Mouse (Mus musculus) adrenal gland (tissue): ENCODE data around the gene Tmem8.

Experiments
- intact Hi-C: fragments of 180-260 bp; cut with DNase I; formaldehyde crosslinking; loops from one replicate; pipeline ENCODE4 v1.15.1; 2025
- long read RNA-seq, 2 experiments: library from polyadenylated mRNA; unstranded; transcript quantifications; one replicate each; pipeline ENCODE4 v2.0.0; 2020; ENCODE audit warnings: borderline replicate concordance in 1 of 2; ENCODE audit not compliant: insufficient replicate concordance in 1 of 2

The Tmem8 gene
- long read RNA-seq, experiment 1, partial matches to known transcripts, result 1 of 1 reads
- long read RNA-seq, experiment 1, other reads (novel, unspliced or antisense), result 0 of 1 reads
- long read RNA-seq, experiment 2, result 0 reads

DNA sequence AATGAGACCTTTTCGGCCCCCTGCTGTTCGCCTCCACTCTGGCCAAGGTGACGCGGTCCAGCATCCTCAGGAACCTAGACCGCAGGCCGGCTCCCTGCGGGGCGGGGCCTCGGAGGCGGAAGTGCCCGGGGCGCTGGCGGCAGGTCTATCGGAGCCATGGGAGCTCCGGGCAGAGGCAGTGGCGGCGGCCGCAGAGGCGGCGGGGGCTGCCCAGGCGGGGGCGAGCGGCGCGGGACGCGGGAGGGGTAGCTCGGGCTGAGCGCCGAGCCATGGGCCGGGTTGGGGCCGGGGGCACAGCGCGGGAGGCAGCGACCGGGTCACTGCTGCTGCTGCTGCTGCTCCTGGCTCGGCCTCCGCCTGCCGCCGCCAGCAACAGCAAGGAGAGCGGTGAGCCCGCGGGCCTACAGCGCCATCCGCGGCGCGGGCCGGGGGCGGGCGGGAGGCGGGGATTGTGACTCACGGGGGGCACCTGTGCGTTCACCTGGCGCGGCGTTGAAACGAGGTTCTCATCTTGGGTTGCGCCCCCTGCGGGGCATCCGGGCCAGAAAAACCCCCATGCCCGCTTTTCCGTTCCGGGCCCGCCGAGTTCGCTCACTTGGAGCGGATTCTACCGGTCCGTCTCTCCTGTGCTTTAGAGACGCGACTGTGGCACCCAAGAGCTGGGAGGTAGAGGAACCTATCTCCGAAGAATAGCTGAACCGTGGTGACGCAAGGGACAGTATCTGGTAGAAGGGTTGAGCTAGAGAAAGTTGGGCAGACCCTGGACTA lies at the start of gene Tmem8:
Tmem8 (plus strand) TSS at position 119 of the 768 bp plus-strand sequence.
- intact Hi-C loops, result no loop called here

DNA sequence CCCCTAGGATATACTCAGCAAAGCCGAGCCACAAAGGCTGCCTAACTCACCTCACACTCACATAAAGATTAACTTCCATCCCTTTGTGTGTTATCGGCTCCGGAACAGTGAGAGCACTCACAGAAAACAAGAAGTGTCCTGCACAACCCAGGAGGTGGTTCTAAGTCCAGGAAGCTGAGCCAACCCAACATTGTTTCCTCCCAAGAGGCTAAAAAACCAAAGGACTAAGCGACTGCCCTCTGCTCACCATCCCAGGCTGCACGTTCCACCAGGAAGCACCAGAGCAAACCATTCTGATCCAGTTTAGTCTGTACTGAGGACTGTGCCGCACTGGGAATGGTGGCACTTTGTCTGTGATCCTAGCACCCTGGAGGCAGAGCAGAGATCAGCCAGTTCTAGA lies 48.2 kb upstream of the Tmem8 start:
- intact Hi-C loops, result no loop called here

DNA sequence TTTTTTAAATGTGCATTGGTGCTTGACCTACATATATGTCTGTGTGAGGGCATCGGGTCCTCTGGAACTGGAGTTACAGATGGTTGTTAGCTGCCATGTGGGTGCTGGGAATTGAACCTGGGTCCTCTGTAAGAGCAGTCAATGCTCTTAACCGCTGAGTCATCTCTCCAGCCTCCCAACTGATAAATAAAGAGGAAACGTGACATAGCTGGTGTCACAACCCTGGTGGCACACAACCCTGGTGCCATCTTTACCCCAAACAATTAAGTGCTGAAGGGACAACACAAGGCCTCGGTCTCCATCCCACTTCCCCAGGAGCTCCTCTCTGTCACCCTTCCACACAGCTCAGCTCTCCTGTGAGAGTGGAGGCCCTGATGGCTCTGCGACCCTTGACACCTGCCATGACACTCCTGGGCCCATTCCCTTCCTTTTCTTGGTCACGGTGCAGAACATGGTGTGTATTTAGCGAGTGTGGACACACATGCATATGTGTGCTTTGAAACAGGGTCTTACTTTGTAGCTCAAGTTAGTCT lies 46.5 kb upstream of the Tmem8 start:
- intact Hi-C loops, result no loop called here

DNA sequence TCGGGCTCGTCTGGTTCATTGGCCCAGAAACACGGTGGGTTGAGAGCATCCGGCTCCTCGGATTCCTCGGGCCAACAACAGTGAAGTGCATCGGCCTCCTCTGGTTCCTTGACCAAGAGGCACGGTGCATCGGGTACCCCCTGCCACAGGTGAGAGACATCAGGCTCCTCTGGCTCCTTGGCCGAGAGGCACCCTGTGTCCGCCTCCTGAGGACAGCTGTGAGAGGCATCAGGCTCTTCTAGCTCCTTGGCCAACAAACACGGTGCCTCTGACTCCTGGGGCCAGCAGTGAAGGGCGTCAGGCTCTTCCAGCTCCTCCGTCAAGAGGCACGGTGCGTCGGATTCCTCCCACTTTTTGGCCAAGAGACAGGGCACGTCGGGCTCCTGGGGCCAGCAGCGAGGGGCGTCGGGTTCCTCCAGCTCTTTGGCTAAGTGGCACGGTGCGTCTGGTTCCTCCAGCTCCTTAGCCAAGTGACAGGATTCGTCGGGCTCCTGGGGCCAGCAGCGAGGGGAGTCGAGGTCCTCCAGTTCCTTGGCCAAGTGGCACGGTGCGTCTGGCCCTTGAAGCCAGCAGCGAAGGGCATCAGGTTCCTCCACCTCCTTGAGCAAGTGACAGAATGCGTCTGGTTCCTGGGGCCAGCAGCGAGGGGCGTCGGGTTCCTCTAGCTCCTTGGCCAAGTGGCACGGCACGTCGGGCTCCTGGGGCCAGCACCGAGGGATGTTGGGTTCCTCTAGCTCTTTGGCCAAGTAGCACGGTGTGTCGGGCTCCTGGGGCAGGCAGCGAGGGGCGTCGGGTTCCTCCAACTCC lies 44.9 kb upstream of the Tmem8 start:
- intact Hi-C loops, result no loop called here

DNA sequence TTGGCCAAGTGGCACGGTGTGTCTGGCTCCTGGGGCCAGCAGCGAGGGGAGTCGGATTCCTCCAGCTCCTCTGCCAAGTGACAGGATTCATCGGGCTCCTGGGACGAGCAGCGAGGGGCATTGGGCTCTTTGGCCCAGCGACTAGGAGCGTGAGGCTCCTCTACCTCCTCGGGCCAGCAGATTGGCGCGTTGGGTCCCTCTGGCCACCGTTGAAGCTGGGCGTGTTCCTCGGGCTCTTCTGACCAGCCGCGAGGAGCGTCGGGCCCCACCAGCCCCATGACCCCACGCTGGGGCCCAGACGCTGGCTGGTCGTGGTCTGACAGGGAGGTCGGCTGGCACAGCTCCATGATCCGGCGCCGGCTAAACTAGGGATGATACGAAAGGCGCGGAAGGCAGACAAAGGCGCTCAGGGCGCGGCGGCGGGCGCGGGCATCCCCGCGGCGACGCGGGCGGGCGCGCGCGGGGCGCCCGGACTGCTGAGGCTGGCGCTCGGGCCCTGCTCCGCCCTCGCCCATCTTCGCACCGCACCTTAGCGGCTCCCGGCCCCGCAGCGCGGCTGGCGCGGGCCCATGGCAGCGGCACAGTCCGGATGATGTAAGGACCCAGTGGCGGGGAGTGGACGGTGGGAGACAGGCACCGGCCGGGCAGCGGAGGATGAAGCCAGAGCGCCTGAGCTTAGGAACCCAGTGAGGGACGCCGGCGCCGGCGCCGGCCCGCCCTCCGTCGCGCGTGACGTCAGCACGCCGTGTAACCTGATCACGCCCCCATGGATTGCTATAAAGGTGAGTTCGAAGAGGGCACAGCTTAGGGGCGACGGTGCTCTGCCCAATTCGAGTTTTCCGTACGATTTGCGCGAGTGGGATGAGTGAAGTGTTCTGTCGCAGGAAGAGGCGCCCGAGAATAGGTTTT lies 44.0 kb upstream of the Tmem8 start, which contains the start of gene Rab11fip3:
Rab11fip3 (minus strand) TSS at position 725 of the 909 bp plus-strand sequence.
- intact Hi-C loops, result no loop called here

DNA sequence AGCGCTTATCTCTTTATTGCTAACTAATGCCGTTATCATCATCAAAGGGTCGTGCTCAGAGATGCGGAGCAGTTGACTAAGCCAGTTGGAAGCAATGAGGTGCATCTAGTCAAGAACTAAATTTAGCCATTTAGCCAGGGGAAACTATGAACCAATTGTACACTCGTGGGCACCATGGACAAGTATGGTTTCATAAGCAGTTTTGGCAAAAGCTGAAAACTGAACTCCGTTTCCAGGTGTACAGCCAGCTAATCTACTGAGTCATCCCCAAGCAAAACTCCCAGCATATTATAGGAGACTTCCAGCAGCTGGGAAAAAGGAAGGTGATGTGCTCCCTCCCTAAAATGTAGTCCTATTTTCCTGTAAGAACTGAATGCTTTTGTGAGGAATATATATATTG lies 43.0 kb upstream of the Tmem8 start:
- intact Hi-C loops, result no loop called here

DNA sequence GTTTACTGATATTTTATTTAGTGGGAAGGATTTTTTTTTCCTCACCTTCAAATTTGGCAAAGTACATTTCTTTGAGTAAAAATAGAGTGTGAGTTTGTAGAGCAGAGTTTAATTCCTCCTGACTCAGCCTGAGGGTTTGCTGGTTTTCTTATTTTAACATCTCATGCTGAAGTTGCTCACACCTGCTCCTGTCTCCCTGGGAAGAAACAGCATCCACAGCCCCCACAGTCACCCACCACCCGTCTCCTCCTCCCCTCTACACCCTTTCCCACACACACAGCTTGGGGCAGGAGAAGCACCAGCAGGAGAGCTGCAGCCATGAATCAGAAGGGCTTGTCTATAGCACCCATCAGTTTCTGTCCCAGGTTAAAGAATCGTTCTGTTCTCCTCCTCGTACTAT lies 37.9 kb upstream of the Tmem8 start:
- intact Hi-C loops, result no loop called here

DNA sequence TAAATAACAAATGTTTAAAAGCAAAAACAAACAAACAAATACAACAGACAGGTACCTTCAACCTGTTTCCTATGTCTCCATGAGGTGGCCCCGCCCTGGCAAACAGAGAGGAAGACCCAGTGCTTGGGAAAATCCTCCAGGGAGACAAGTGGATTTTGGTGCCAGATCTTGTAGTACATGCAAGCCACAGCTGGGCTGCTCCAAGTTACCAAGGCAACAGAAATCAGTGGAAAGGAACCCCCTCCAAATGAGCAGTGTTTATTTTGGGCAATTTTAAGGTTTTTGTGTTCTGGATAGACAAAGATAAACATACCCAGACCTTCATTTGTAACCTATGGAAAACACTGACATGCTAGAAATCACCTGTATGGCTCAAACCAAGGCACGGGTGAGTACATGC lies 34.2 kb upstream of the Tmem8 start:
- intact Hi-C loops, result no loop called here

DNA sequence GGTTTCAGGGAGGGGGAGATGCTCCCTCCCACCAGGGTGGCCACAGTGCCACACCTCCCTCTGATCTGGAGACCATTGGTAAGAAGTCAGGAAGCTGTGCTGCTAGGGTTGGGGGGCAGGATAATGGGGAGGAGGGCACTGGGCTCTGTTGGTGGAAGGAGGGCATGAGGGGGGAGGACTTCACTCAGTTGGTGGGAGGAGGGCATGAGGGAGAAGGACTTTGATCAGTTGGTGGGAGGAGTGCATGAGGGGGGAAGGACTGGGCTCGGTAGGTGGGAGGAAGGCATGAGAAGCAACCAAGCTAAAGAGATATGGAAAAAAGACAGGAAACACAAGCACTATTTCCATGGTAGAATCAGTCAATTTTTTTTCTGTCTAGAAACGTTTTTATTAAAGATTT lies 32.2 kb upstream of the Tmem8 start:
- intact Hi-C loops, result no loop called here

DNA sequence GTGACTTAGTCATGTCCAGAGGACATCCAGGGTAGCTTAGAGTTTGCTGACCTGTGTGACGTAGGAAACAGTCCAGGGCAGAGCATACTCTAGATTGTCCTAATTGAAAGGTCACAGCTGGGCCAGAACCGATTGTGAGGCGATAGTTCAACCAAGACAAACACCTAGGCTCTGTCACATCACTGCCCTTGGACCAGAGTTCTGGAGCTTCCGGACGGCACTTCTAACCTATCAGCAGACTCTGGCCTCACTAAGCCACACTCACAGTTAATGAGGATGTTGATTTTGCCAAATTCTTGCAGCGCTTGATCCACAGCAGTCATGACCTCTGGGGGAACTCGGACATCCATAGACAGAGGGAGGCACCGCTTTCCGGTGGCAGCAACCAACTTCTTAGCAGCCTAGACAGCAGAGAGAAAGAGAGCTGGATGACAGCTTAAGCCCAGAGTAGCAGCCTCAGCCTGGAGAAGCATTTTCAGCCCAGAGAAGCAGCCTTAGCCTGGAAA lies 26.0 kb upstream of the Tmem8 start:
- intact Hi-C loops, result no loop called here

DNA sequence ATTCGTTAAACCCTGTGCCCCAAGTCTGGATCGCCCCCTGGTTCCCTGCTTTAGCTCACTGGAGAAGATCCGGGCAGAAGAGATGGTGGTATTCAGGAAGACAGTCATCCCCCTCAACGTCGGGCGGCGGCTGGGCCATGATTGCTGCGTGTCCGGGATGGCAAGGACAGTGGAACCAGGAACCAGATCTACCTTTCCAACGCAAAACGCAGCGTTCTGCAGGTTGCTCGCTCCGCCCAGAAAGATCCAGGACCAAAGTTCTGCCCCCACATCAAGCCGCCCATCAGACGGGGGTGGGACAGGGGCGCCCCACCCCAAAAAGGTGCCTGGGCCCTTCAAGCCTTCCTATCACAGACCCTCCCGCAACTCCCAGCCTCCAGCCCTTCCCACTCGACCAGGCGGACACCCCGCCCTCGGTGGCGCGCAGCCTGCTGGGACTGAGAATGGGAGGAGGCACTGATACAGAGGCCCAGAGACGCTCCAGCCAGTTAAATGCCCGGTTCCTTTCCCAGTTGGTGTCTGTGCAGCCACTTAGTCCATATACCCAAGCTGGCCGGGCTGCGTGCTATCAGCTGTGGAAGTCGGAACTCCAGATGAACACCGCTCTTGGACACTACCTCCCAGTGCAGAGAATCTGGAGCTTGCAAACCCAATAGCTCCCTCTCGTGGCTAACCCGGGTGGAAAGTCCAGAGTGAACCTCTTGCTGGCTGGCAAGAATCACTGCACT lies 23.0 kb upstream of the Tmem8 start, which contains the start of gene Decr2:
Decr2 (minus strand) TSS at position 433 of the 728 bp plus-strand sequence.
- intact Hi-C loops, result loop anchor here (2.0 to 10.0 kb wide), 2 partner anchors 49 to 195 kb away; no protein-coding TSS in a partner anchor

DNA sequence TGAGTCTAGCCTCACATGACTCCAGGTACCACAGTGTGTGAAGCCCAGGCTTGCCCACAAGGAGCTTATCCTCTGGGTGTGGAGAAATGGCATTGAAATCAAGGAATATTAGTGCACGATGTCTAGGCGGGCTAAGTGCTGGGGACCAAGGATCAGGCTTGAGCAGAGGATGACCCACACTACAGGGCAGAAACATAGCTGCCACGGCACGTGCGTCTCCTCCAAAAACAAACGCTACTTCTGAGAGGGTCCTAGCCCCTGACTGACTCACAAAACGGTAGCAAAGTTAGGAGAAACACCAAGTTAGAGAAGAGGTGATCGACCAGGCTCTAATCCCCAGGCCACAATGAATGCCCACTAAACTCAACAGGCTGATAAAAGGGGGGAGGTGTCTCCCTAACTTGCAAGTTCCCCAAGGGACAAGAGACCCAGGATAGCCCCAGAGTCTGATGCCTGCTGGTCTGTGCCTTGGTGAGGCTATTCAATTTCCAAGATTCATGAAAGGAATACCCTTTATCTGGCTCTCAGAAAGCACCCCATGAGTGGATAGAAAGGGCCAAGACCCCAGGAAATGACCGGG lies 18.5 kb upstream of the Tmem8 start:
- intact Hi-C loops, result loop anchor here (10.0 kb wide), 1 partner anchor 200 kb away; no protein-coding TSS in a partner anchor

DNA sequence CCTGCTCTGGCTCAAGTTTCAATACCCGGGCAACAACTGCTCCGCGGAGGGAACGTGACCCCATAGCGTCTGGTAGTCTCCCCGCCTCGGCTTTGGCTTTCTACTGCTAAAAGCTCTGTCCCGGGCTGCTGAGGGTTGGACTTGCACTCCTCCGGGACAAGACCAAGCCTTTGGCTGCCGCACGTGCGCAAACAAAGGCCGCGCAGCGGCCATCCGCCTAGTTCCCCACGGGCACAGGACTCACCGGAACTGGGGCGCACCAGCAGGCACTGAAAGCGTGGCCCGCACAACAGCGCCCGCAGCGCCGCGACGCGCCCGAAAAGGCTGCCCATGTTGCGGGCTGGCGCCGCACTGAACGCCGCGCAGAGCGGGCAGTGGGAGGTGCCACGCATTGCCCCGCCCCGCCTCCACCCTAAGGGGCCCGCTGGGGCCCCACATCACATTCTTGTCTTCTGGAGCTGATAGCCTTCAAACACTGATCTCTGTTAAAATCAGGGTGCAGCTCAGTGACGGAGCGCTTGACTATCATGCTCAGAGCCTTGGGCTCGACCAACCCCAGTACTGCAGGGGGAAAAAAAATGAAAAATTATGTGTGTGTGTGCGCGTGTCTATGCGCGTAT lies 17.9 kb upstream of the Tmem8 start, which contains the start of gene Nme4:
Nme4 (minus strand) TSS at position 482 of the 620 bp plus-strand sequence.
- intact Hi-C loops, result loop anchor here (10.0 kb wide), 1 partner anchor 200 kb away; no protein-coding TSS in a partner anchor

DNA sequence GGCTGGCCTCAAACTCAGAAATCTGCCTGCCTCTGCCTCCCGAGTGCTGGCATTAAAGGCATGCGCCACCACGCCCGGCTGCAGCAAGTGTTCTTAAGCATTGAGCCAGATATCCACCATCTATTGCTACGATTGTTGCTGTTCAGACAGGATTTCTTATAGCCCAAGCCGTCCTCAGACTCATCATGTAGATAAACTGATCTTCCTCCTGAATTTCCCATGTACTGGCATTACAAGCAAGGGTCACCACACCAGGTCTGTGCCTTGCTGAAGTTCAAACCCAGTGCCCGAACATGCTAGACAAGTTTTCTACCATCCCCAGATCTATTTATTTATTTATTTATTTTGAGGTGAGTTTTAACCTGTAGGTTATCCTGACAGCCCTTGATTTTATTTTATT lies 14.6 kb upstream of the Tmem8 start:
- intact Hi-C loops, result loop anchor here (10.0 kb wide), 1 partner anchor 204 kb away; no protein-coding TSS in a partner anchor

DNA sequence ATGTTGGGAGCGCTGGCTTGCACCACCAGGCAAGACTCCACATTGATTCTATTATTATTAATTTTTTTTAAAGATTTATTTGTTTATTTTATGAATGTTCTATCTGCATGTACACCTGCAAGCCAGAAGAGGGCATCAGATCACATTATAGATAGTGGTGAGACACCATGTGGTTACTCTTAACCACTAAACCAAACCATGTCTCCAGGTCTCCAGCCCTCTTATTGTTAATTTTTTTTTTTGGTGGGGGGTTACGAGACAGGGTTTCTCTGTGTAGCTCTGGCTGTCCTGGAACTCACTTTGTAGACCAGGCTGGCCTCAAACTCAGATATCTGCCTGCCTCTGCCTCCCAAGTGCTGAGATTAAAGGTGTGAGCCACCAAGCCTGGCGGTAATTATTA lies 13.8 kb upstream of the Tmem8 start:
- intact Hi-C loops, result loop anchor here (10.0 kb wide), 1 partner anchor 205 kb away; no protein-coding TSS in a partner anchor

DNA sequence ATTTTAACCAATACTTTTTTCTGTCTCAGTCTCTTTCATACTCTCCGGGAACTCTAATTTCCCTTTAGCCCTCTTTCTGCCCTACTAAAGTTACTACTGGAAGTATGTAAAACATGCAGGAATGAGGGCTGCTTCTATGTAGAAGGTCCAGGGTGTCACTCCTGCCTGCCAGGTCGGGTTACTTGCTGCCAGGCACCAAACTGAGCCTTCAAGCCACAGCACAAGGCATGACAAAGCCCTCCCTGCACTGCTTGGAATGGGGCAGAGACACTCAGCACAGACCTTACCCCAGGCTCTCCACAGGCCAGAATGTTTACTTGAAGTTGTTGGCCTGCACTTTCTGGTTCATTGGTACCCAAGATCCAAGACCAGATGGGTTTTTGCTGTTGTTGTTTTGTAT lies 12.9 kb upstream of the Tmem8 start:
- intact Hi-C loops, result no loop called here

DNA sequence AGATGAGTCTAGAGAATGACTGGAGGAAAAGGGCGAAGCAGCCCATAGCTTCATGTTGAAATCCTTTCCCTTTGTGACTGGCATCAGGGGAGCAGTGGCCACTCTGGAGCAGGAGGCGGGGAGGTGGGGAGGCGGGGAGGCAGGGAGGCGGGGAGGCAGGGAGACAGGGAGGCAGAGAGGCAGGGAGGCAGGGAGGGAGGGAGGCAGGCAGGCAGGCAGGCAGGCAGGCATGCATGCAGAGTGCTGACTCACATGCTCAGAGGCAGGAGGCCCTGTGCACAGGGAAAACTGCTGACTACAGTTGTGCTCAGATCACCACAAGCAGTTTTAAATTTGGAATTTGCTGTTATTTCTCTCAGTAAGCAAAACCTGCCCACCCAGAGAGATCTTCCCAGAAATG lies 11.6 kb upstream of the Tmem8 start:
- intact Hi-C loops, result no loop called here

DNA sequence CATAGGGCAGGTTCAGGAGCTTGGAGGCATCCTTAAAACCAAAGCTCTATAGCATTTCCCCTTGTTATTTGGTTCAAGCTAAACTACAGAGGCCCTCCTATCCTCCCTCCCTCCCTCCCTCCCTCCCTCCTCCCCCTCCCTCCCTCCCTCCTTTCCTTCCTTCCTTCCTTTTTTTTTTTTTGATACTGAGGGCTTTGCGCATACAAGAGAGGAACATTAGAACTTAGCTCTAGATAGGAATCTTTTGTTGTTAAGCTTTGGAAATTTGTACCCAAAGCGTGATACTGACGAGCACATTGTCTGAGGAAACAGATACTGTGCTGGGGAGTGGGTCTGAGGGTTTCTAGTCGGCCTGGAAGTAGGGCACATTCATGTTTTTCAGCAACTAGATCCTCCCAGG lies 7.5 kb upstream of the Tmem8 start:
- intact Hi-C loops, result no loop called here

DNA sequence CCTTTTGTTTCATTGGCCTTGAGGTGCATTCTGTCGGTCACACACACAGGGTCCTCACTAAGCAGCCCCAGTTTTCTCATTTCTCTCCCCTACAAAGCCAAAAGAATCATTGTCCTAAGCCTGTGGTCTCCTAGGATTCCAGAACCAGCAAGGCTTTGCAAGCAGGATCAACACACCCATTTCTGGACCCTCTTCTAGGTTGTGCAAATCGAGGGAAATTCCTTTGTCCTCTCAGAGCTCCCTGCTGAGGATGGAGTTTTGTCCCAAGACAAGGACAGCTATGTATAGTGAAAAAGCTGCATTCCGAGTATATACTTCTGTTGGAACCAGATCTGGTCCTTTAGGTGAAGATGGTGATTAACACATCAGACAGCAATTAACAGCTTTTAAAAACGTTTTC lies 2.9 kb upstream of the Tmem8 start:
- intact Hi-C loops, result no loop called here
